Mouse (Mus musculus): ENCODE results near the gene Rcn1. TPM values are rescaled to one million over a fixed set of nuclear protein-coding genes. Genes with fewer than 3 reads are reported as not detected.

The Rcn1 gene
- polyA plus RNA-seq, 1 experiment from 2014 or later = 143 TPM

DNA sequence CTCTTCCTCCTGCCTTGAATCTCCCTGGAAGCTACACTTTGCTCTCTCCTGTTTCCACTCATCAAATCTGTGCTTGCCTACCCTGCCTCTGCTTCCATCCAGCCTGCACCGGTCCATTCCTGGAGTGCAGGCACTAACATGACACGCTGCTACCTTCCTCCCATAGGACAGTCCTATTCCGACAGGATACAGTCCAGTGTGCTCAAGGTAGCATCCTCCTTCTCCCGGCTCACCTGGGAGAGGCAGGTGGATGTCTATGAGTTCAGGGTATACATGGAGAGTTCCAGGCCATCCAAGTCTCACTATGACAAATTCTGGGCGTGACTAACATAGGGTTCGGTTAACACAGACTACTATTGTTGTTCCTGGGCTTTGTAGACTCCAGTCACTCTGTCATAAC, 27.0 kb downstream of the Rcn1 start:
- Histone ChIP-seq H3K27ac (no peak overlapping the region), H3K36me3 (no peaks in the 10 kb centered on the region), H3K9me3 (replicated peaks) (no peaks in the 10 kb centered on the region), H3K27me3 (no peaks in the 10 kb centered on the region; the same call in none of the 2 replicates), H3K4me2 (replicated peaks) (no peak overlapping the region), H3K4me3 (no peak overlapping the region), H3K4me1 (peaks cover 10% of the 10 kb centered on the region), H3K9ac (no peak overlapping the region)
- 86% methylated on average over 6 of the region's 6 CpGs for WGBS
- no peak for ATAC-seq (ENCODE audit: low FRiP score)

DNA sequence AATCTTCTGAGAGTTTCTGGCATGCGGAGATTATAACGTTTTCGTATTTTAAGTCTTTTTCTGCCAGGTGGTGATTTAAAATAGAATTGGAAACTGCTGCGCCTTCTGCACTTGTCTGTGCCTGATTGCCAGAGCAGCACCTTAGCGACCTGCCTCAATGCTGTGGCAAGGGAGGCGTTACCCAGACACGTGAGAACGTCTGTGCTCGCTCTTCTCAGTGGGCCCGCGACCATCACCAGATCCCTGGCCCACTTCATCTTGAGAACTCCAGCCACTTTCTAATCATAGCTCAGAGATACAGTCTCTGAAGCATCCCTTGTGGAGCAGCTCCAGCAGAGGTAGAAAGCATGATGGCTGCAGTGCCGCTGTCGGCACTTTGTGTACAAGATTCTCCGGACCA, 28.4 kb downstream of the Rcn1 start:
- Histone ChIP-seq H3K9ac (no peak overlapping the region), H3K4me3 (no peak overlapping the region), H3K9me3 (replicated peaks) (no peaks in the 10 kb centered on the region), H3K4me2 (replicated peaks) (peak overlapping the region; percentile 32), H3K4me1 (peaks cover 10% of the 10 kb centered on the region), H3K27me3 (no peaks in the 10 kb centered on the region; the same call in none of the 2 replicates), H3K27ac (no peak overlapping the region), H3K36me3 (no peaks in the 10 kb centered on the region)
- no peak for ATAC-seq (ENCODE audit: low FRiP score)
- 33% methylated on average over 14 of the region's 14 CpGs for WGBS

DNA sequence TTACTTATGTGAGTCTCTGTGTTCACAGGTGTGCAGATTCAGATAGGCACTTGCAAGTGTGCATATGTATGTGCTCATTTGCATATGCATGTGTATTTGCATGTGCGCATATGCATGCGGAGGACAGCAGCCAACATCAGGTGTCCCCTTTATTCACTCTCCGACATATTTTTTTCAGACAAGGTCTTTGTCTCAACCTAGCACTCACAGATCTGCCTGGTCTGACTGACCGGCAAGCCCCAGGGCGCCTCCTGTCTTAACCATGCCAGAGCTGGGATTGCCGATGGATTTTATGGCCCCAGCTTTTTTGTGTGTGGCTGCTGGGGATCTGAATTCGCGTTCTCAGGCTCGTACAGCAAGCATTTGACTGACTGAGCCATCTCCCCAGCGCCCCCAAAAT, 28.9 kb downstream of the Rcn1 start:
- Histone ChIP-seq H3K27ac (no peak overlapping the region), H3K4me3 (no peak overlapping the region), H3K9me3 (replicated peaks) (no peaks in the 10 kb centered on the region), H3K4me2 (replicated peaks) (peak overlapping the region; percentile 32), H3K9ac (no peak overlapping the region), H3K4me1 (peaks cover 10% of the 10 kb centered on the region), H3K36me3 (no peaks in the 10 kb centered on the region), H3K27me3 (no peaks in the 10 kb centered on the region; the same call in none of the 2 replicates)
- 8% methylated on average over 10 of the region's 10 CpGs for WGBS
- 0 out of 2 replicates have a peak, but pooled peaks have one; percentile 47 for ATAC-seq (ENCODE audit: low FRiP score)

DNA sequence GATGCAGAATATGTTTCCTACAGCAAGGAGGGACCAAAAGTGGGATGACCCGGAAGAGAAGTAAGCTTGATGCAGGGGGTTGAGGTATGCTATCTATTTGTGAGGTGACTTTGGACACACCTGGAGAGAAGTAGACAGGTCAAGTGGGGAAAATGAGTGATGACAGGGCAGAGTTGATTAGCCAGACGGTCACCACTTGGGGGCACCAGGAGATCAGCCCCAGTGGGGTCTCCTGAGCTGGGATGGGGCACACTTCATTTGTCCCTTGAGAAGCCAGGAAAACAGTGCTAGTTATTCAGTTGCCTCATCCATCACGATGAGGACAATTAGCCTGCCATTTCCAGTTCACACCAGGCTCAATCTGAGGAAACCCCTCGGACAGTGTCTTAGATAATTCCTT, 31.5 kb downstream of the Rcn1 start:
- Histone ChIP-seq H3K36me3 (no peaks in the 10 kb centered on the region), H3K4me3 (no peak overlapping the region), H3K27ac (no peak overlapping the region), H3K27me3 (no peaks in the 10 kb centered on the region; the same call in none of the 2 replicates), H3K4me2 (replicated peaks) (no peak overlapping the region), H3K9me3 (replicated peaks) (no peaks in the 10 kb centered on the region), H3K9ac (no peak overlapping the region), H3K4me1 (peaks cover 10% of the 10 kb centered on the region)
- WGBS = 36% methylated on average over 4 of the region's 4 CpGs
- no peak for ATAC-seq (ENCODE audit: low FRiP score)

DNA sequence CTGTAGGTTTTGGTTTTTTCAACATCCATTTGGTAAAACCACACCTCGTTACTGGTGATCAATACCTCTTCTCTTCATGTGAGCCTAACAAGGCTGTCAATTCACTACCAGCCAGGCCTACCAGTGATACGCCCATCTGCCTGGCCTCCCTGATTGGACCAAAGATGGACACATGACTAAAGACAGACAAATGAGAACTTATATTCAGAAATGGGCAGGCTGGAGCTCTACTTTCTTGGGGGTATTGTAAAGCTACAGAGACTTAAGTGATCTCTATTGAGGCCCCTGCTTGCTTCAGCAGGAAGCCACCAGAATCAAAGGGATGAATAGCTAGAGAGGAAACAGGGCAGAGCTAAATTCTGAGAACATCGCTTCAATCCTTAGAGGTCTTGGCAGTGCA, 41.1 kb downstream of the Rcn1 start:
- no peak overlapping the region for H3K4me3 ChIP-seq
- H3K4me1 ChIP-seq = 0 out of 2 replicates have a peak, but pooled peaks cover 4% of the 10 kb centered on the region
- no peaks in the 10 kb centered on the region for H3K36me3 ChIP-seq
- no peak overlapping the region for H3K9ac ChIP-seq
- 86% methylated on average over 3 of the region's 3 CpGs for WGBS
- no peaks in the 10 kb centered on the region for H3K27me3 ChIP-seq
- no peak overlapping the region for H3K4me2 ChIP-seq (replicated peaks)
- H3K9me3 ChIP-seq (replicated peaks) = no peaks in the 10 kb centered on the region
- ATAC-seq (ENCODE audit: low FRiP score) = no peak
- H3K27ac ChIP-seq = no peak overlapping the region

DNA sequence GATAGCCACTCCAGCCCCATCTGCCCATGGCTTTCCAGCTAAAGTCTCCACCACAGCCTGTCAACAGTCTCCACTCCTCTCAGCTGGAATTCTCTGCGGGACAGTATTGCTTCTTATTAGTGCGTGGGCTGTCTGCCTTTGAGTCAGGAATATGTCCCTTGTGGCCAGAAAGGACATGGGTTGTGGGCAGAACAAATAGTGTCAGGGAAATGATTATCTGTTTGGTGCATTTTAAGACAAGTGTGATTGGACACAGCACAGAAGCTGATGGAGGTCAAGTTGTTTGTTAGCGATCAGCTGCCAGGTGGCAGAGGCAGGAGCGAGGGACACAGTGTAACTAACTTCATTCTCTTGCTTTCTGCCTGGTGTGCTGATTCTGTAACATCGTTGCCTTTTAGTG, 42.3 kb downstream of the Rcn1 start:
- no peak overlapping the region for H3K4me3 ChIP-seq
- 61% methylated on average over 5 of the region's 5 CpGs for WGBS
- 0 out of 2 replicates have a peak, but pooled peaks cover 4% of the 10 kb centered on the region for H3K4me1 ChIP-seq
- H3K9ac ChIP-seq = no peak overlapping the region
- no peak overlapping the region for H3K4me2 ChIP-seq (replicated peaks)
- H3K27ac ChIP-seq = no peak overlapping the region
- H3K36me3 ChIP-seq = no peaks in the 10 kb centered on the region
- H3K9me3 ChIP-seq (replicated peaks) = no peaks in the 10 kb centered on the region
- H3K27me3 ChIP-seq = no peaks in the 10 kb centered on the region
- no peak for ATAC-seq (ENCODE audit: low FRiP score)

DNA sequence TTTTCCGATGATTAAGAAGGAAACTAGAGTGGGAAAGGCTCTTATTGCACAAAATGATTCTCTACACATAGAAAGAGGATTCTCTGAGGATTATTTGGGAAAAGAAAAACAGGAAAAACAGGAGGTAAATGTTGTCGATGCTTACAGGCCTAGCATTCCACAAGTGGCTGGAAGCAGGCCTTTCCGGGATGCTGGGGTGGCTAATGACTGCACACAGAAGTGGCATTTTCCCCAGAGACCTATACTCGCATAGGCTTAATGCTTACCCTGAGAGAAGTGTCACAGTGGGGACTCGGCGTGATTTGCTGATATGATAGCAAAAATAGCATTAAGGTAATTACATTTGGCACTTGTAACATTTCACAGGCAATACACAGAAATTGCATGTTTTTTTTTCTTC, 50.2 kb downstream of the Rcn1 start:
- Histone ChIP-seq H3K36me3 (no peaks in the 10 kb centered on the region), H3K9me3 (replicated peaks) (no peaks in the 10 kb centered on the region), H3K27ac (no peak overlapping the region), H3K4me2 (replicated peaks) (no peak overlapping the region), H3K9ac (no peak overlapping the region), H3K4me3 (no peak overlapping the region), H3K27me3 (peaks cover 4% of the 10 kb centered on the region; the same call in 1 of the 2 replicates), H3K4me1 (no peaks in the 10 kb centered on the region)
- WGBS = 67% methylated on average over 6 of the region's 6 CpGs
- ATAC-seq (ENCODE audit: low FRiP score) = no peak

DNA sequence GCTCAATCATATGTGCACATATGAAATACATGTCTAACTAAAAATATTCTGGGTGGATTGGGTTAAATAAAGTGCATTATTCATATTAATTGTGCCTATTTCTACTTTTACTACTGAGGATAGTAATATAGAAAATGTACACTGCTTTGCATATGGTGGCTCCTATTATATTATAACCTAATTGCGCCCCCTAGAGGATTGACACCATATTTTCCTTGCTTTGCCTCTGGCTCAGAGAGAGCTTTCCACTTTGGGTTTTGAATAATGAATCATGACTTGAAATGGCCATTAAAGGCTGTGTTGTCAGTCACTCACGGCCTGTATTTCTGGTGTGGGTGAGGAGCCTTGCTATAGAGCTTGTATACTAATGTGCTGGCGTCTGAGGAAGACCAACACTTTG, 59.1 kb downstream of the Rcn1 start:
- Histone ChIP-seq H3K36me3 (no peaks in the 10 kb centered on the region), H3K4me1 (peaks cover 16% of the 10 kb centered on the region), H3K9me3 (replicated peaks) (no peaks in the 10 kb centered on the region), H3K4me3 (no peak overlapping the region), H3K27me3 (peaks cover 9% of the 10 kb centered on the region), H3K4me2 (replicated peaks) (no peak overlapping the region), H3K27ac (no peak overlapping the region), H3K9ac (no peak overlapping the region)
- ATAC-seq (ENCODE audit: low FRiP score) = no peak
- 67% methylated on average over 3 of the region's 3 CpGs for WGBS

DNA sequence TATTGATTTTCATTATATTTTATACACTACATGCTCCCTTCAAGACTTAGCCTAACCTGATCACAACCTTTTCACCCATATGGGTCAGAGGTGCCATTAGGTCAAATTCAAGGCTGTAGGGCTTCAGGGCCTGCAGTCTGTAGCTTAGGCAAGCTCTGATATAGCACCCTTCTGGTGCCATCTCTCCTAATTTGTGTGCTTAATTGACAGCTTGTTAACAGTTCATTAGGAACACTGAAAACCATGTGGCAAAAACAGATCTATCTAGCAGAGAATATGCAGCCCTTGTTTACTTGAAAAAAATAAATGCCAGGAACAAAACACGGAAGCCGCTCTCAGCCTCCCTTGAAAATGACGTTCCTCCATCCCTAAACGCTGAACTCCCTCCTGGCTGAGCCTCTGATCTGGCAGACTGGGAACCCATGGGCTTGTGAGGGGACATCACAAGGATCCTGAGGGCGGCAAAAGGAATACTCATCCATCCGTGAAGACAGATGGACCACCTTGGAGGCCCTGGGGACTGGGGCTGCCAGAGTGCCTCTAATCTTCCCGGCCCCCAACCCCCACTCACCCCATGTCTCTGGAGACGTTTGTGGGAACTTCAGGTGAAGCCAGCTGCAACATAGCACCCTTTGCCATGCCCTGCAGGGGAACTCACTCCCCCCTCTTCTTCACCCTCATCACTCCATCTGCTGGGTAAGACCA, 61.8 kb downstream of the Rcn1 start:
- no peak overlapping the region for H3K4me2 ChIP-seq (replicated peaks)
- peaks cover 14% of the 10 kb centered on the region for H3K27me3 ChIP-seq
- H3K4me1 ChIP-seq = peaks cover 16% of the 10 kb centered on the region
- no peak for ATAC-seq (ENCODE audit: low FRiP score)
- 29% methylated on average over 8 of the region's 8 CpGs for WGBS
- no peak overlapping the region for H3K4me3 ChIP-seq
- H3K9ac ChIP-seq = no peak overlapping the region
- H3K27ac ChIP-seq = no peak overlapping the region
- no peaks in the 10 kb centered on the region for H3K9me3 ChIP-seq (replicated peaks)
- no peaks in the 10 kb centered on the region for H3K36me3 ChIP-seq

DNA sequence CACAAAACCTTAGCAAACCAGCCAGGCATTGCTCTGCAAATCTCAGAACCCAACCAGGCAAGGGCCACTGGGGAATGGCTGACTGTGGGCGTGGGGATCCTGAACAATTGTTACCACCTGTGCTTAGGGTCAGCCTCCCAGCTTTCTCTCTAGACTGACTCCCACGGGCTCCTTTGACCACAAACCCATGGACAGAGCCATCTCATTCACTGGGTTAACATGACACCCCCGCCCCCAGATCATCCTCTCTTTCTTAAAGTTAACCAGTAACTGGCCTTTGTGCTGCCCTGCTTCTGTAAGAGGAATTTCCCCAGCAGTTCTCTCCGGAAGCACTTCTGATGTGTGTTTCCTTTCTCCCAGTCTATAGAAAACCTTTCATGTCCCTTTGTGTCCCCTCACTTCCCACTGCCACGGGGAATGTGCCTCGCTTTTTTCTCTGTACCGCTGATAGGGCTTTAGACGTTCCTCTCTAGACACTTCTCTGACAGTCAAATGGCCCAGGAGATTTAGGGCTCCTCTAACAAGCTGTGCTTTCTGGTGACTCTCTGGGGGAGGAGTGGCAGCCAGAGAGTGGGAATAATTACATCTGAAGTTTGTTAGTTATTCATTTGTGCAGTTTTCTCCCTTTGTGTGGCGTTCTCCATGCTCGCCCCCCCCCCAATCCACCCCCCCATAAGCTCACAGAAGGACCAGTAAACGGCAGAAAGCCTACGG, 62.6 kb downstream of the Rcn1 start:
- H3K4me1 ChIP-seq = peaks cover 16% of the 10 kb centered on the region
- H3K4me3 ChIP-seq = no peak overlapping the region
- no peaks in the 10 kb centered on the region for H3K36me3 ChIP-seq
- no peak overlapping the region for H3K27ac ChIP-seq
- 12% methylated on average over 12 of the region's 12 CpGs for WGBS
- H3K27me3 ChIP-seq = peaks cover 19% of the 10 kb centered on the region
- no peak overlapping the region for H3K9ac ChIP-seq
- no peak for ATAC-seq (ENCODE audit: low FRiP score)
- H3K9me3 ChIP-seq (replicated peaks) = no peaks in the 10 kb centered on the region
- no peak overlapping the region for H3K4me2 ChIP-seq (replicated peaks)
